Mouse (Mus musculus) olfactory bulb, adult 2 months (tissue): ENCODE results near the gene Igfn1.
A peak's percentile ranks its signal among the peaks of the same experiment; 100 is the strongest.

Experiments used
- CTCF ChIP-seq: fragments of 200-500 bp; IDR thresholded peaks from 2 replicates; pipeline ENCODE4 v1.5.1; 2012; ENCODE audit warnings: low read depth, mild to moderate bottlenecking, low read length, moderate library complexity; ENCODE audit not compliant: insufficient read depth
- POLR2A ChIP-seq: fragments of 200-500 bp; IDR thresholded peaks from 2 replicates; pipeline ENCODE4 v1.6.1; 2012; ENCODE audit warnings: mild to moderate bottlenecking, low read depth, low read length, moderate library complexity; ENCODE audit not compliant: insufficient read depth

DNA sequence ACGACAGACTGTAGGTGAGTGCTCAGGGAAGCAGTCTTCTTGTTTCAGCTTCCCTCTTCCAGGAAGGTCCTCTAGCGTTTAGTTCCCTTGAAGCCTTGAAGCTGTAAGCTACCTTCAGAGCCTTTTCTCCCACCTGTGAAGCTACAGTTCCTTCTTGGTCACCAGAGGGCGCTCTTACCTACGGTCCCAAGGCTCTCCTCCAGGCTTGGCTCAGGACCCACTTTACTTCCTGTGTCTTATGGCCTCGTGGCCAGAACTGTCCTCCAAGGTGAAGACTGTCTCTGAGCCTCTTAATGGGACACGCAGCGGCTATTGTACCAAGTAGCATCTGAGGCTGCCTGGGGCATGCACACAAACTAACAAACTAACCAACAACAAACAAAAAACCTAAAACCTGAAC, 60.4 kb downstream of the Igfn1 start:
- no peak for TF ChIP-seq POLR2A
- peak; percentile 62; the same call in 1 of the 2 replicates for TF ChIP-seq CTCF
